Mouse (Mus musculus) G1E-ER4 (cell line): ENCODE data around the gene Klhl22. TPM values are rescaled to one million over a fixed set of nuclear protein-coding genes. Genes with fewer than 3 reads are reported as not detected.

Source experiments
- GATA1 ChIP-seq: IDR thresholded peaks from one replicate; pipeline ENCODE4 v1.8.0; 2012; ENCODE audit warnings: low read length, inconsistent platforms
- polyA plus RNA-seq: library from polyadenylated mRNA; stranded (reverse); fragments of >175 nt; gene quantifications from 2 replicates; pipeline ENCODE4 v1.2.3, GENCODE M21; 2012

The Klhl22 gene
- polyA plus RNA-seq, 1 experiment = not detected

DNA sequence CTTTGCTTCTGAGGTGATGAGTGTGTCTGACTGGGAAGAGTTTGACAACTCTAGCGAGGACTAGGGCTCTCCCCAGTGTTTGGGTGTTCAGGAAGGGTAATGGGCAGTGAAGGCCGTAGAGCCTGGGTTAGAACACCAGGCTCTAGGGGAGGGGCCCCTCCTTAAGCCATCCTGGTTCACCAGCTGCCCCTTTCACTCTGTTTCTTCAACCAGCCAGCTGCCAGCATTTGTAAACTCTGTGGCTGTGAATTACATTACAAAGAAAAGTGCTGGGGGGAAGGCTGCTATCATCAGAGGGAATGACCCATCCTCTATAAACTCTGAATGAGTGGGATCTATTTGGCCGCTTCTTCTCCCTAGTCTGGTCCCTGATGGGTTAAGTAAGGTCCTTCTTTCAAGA lies 33.3 kb downstream of the Klhl22 start:
- TF ChIP-seq GATA1 = no peak

- TF ChIP-seq GATA1 = no peak
Measured at GRCm38 (mm10) chr16:17794047-17794446, 34.6 kb downstream of the Klhl22 start.

- TF ChIP-seq GATA1 = no peak
Measured at GRCm38 (mm10) chr16:17795643-17796042, 36.2 kb downstream of the Klhl22 start.

GRCm38 (mm10) chr16:17796519-17796918 lies 37.1 kb downstream of the Klhl22 start:
- no peak for TF ChIP-seq GATA1

GRCm38 (mm10) chr16:17796971-17797811 lies 37.8 kb downstream of the Klhl22 start, which contains the start of gene Scarf2:
TSS of gene Scarf2 (plus strand) at chr16:17797282.
- no peak for TF ChIP-seq GATA1

DNA sequence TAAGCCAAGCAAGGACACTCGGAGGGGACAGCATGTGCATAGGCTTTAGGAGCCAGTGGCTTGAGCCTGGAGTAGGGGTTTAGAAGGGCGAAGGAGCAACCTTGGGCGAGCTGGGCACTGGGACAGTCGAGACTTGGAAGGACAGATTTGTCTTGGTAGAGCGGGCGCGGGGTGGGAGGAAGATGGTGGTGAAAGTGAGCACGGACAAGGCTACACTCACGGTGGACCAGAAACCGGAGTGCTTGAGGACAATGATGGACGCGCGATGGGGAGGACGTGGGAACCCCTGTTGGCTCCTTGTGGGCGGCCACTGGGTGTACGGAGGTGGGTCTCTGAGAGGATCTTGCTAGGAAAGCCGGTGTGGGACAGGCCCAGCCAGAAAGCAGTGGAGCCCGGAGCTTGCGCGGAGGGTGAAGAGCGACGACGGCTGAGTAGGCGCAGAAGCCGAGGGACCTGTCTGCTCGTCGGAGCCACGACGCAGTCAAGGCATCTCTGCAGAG lies 38.4 kb downstream of the Klhl22 start:
- TF ChIP-seq GATA1 = no peak

GRCm38 (mm10) chr16:17798321-17799180 lies 39.1 kb downstream of the Klhl22 start:
- TF ChIP-seq GATA1 = no peak

- TF ChIP-seq GATA1 = no peak
Measured at GRCm38 (mm10) chr16:17799584-17799983, 40.2 kb downstream of the Klhl22 start.

- TF ChIP-seq GATA1 = no peak
Measured at GRCm38 (mm10) chr16:17801777-17802455, 42.5 kb downstream of the Klhl22 start.

GRCm38 (mm10) chr16:17802456-17802838 lies 43.0 kb downstream of the Klhl22 start:
- no peak for TF ChIP-seq GATA1

DNA sequence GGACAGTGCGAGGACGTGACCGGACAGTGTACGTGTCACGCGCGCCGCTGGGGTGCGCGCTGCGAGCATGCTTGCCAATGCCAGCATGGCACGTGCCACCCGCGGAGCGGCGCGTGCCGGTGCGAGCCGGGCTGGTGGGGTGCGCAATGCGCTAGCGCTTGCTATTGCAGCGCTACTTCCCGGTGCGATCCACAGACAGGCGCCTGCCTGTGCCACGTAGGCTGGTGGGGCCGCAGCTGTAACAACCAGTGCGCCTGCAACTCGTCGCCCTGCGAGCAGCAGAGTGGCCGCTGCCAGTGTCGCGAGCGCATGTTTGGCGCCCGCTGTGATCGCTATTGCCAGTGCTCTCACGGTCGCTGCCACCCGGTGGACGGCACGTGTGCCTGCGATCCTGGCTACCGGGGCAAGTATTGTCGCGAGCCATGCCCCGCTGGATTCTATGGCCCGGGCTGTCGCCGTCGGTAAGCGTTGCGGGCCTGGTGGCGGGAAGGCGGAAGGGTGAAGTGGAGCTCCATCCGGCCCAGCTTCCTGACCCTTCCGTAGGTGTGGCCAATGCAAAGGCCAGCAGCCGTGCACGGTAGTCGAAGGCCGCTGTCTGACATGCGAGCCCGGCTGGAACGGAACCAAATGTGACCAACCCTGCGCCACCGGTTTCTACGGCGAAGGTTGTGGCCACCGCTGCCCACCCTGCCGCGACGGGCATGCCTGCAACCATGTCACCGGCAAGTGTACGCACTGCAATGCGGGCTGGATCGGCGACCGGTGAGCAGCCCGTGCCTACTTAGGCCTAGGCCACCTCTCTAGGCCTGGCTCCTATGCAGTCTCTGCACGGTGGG lies 43.6 kb downstream of the Klhl22 start:
- TF ChIP-seq GATA1 = no peak

DNA sequence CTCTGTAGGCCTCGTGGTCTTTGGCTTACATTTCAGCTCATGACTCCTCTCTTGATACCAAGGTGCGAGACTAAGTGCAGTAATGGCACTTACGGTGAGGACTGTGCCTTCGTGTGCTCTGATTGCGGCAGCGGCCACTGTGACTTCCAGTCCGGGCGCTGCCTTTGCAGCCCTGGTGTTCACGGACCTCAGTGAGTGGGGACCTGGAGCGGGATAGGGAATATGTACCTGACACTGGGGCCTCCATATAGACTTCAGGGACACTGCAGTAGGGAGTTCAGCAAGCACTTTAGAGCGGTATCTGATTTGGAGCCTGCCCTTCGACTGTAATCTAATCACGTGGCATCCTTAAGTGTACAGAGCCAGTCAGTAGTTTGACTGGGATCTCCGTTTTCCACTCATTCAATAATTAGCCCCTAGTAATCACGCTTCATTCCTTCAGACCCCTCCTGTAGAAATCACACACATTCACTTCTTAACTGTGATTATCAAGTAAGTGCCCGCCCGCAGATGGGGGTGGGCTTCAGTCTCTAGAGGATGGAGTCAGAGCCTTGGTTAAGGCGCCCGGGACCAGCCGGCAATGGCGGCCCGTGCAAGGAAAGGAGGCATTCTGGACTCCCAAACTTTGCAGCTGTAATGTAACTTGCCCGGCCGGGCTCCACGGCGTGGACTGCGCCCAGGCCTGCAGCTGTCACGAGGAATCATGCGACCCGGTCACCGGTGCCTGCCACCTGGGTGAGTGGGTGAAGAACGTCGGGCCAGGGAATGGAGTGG lies 44.4 kb downstream of the Klhl22 start:
- TF ChIP-seq GATA1 = no peak

DNA sequence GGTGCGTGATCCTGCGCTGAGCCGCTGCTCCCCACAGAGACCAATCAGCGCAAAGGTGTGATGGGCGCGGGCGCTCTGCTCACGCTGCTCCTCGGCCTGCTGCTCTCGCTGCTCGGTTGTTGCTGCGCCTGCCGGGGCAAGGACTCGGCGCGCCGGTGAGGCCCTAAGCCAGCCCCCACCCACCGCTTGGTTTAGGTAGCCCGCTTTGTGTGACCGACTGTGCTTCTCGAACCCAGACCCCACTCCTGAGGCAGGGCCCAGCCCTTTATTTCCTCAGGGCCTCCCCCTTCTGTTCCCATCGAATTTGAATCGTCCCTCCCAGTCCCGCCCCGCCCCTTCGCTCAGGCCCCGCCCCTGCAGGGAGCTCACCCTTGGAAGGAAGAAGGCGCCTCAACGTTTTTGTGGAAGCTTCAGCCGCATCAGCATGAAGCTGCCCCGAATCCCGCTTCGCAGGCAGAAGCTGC lies 45.1 kb downstream of the Klhl22 start:
- no peak for TF ChIP-seq GATA1

DNA sequence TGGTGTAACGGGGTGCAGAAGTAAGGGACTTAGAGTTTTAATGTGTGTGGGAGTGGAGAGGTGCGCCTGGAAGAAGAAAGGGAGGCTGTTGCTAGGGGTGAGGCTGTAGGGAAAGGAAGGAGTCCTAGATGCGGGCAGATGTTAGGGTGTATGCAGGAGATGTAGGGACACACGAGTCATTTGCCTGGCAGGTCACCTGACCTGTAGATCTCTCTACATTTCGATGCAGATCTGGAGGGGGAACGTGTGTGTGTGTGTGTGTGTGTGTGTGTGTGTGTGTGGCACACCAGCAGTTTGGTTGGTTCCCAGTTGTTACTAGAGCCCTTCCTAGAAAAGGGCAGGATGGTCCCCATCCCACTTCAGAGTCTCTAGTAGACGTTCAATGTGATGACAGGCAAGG lies 45.6 kb downstream of the Klhl22 start:
- TF ChIP-seq GATA1 = no peak
